Comparison of ENCODE assay signal across 9 mouse cellular contexts in the genomic region with DNA sequence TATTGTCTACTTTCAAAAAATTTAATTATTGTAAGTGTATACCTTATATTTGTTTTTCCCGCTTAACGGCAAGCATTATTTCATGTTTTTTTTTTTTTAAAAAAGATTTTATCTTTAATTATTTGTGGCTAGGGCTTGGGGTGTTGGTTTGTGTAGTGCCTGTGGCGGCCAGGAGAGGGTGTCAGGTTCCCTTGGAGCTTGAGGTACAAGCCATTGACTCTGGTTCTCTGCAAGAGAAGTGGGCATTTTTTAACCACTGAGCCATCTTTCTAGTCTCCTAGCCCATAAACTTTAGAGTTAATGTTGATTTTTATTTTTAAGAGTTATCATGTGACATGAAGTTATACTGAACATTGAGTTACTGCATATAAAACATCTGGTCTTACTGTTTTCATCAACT. TPM values are rescaled to one million over a fixed set of nuclear protein-coding genes. Genes with fewer than 3 reads are reported as not detected.
DNase-seq lines count a peak whose midpoint lies in the region; ATAC-seq and TF ChIP-seq lines count a peak whose summit lies in the region.
"Had no signal": no experiment of that assay in that cellular context is flagged by ENCODE, and none has a peak within 500 bp of the region (broad histone marks: within the 10 kb centered on the region; RNA-seq: fewer than 3 reads in every experiment).

No protein-coding gene starts in this region.

- peak; percentile 47 for DNase-seq in embryo, embryonic 10 days (ENCODE audit: low spot score)
- no peak for DNase-seq in embryo, embryonic 9.5 days (ENCODE audit: extremely low spot score)
- peak in 1 of 2 experiments; percentile 55 for DNase-seq in left cerebral cortex, adult 2 months (ENCODE audit: extremely low spot score in 1 of 2, low spot score in 2 of 2)
- no peak for DNase-seq in left cerebral cortex, adult 8-10 months (ENCODE audit: low spot score in 2 of 2)
- DNase-seq in retina, embryonic 14.5 days (ENCODE audit: low spot score) = peak; percentile 39
- no peak for DNase-seq in urinary bladder, adult 2 months (ENCODE audit: low spot score)

- intact Hi-C loops in left cerebral cortex, adult 2 months (cut with DNase I) = loop anchor here (5.0 kb wide), 1 partner anchor 1300 kb away; no protein-coding TSS in a partner anchor

- TF ChIP-seq CTCF in left cerebral cortex, adult 2 months (IDR thresholded peaks at IDR 0.05) = peak; percentile 75
- peak; percentile 59; the same call in 1 of the 2 replicates for TF ChIP-seq CTCF in cortical plate, adult 2 months (IDR thresholded peaks at IDR 0.05; ENCODE audit: extremely low read depth, insufficient read depth, low read length)

- H3K4me3 ChIP-seq in left cerebral cortex, adult 2 months = no peak overlapping the region
- no peak overlapping the region for H3K4me3 ChIP-seq in cortical plate, adult 2 months (ENCODE audit: insufficient read depth, low read length)
- H3K4me3 ChIP-seq: lung, embryonic 15.5 days had no signal

- no peaks in the 10 kb centered on the region; the same call in 1 of the 2 replicates for H3K4me1 ChIP-seq in cortical plate, adult 2 months (ENCODE audit: control insufficient read depth, insufficient read depth, low read length)
- H3K4me1 ChIP-seq: lung, embryonic 15.5 days had no signal

- ATAC-seq in CD4-positive, CD25-positive, alpha-beta regulatory T cell, adult 4 months = peak; percentile 90

- no peak overlapping the region for H3K27ac ChIP-seq in left cerebral cortex, adult 2 months
- H3K27ac ChIP-seq in cortical plate, adult 2 months (ENCODE audit: insufficient read depth, low read length) = no peak overlapping the region
- H3K27ac ChIP-seq: lung, embryonic 15.5 days had no signal

- TF ChIP-seq POLR2A in cortical plate, adult 2 months (IDR thresholded peaks at IDR 0.05; ENCODE audit: extremely low read depth, insufficient read depth, low read length) = no peak

RNA-seq across cellular contexts. Expression of a gene that starts 18.5 kb away (rescaled TPM):
- total RNA-seq in left cerebral cortex, adult 2 months (2021) = not detected
- under 1 TPM; 0.18 to 0.37 (median 0.29) TPM for total RNA-seq in left cerebral cortex, adult 8-10 months (2022)
- polyA plus RNA-seq in CD4-positive, CD25-positive, alpha-beta regulatory T cell, adult 4 months (2017; shearing (Covaris generic)) = 100 to 1,000 TPM in 1 of 2 experiments, 10 to 100 TPM in 1; 63.9 to 126 TPM
- polyA plus RNA-seq in cortical plate, adult 2 months (2012; rRNA removed) = 0.21 and 0.25 TPM in 2 replicates
- 0.50 and 0.58 TPM in 2 replicates for polyA plus RNA-seq in urinary bladder, adult 2 months (2012; rRNA removed)

RNA-seq across cellular contexts. Expression of a gene that starts 24.3 kb away (rescaled TPM):
- 10 to 100 TPM; 10.3 to 10.7 TPM for total RNA-seq in left cerebral cortex, adult 2 months (2021)
- total RNA-seq in left cerebral cortex, adult 8-10 months (2022) = 1 to 10 TPM; 8.4 to 9.4 (median 9.2) TPM
- polyA plus RNA-seq in CD4-positive, CD25-positive, alpha-beta regulatory T cell, adult 4 months (2017; shearing (Covaris generic)) = 10 to 100 TPM; 17.1 to 21.5 TPM
- polyA plus RNA-seq in cortical plate, adult 2 months (2012; rRNA removed) = 4.5 and 4.7 TPM in 2 replicates
- 3.7 and 4.6 TPM in 2 replicates for polyA plus RNA-seq in urinary bladder, adult 2 months (2012; rRNA removed)

RNA-seq across cellular contexts. Expression of a gene that starts 53.0 kb away (rescaled TPM):
- total RNA-seq in left cerebral cortex, adult 2 months (2021) = 100 to 1,000 TPM; 118 to 126 TPM
- 100 to 1,000 TPM; 107 to 111 (median 108) TPM for total RNA-seq in left cerebral cortex, adult 8-10 months (2022)
- polyA plus RNA-seq in CD4-positive, CD25-positive, alpha-beta regulatory T cell, adult 4 months (2017; shearing (Covaris generic)) = 1 to 10 TPM; 2.3 to 5.8 TPM
- 90.0 and 103 TPM in 2 replicates for polyA plus RNA-seq in cortical plate, adult 2 months (2012; rRNA removed)
- polyA plus RNA-seq in urinary bladder, adult 2 months (2012; rRNA removed) = 69.6 and 83.9 TPM in 2 replicates

Comparison
In these comparisons a context has a peak if more than half of its experiments do, and no peak if none do; other contexts are left out.
1. DNase-seq: peak in embryo, embryonic 10 days (single experiment) and retina, embryonic 14.5 days (single experiment); none in embryo, embryonic 9.5 days (single experiment), left cerebral cortex, adult 8-10 months (0 of 2) and urinary bladder, adult 2 months (single experiment).
2. RNA of a gene that starts 18.5 kb away (polyA plus RNA-seq): 63.9 to 126 TPM in CD4-positive, CD25-positive, alpha-beta regulatory T cell, adult 4 months; 0.50 to 0.58 TPM in urinary bladder, adult 2 months and 0.21 to 0.25 TPM in cortical plate, adult 2 months; every median in the first group is over 10 times any median in the second.
3. RNA of a gene that starts 53.0 kb away (polyA plus RNA-seq): 90.0 to 103 TPM in cortical plate, adult 2 months and 69.6 to 83.9 TPM in urinary bladder, adult 2 months; 2.3 to 5.8 TPM in CD4-positive, CD25-positive, alpha-beta regulatory T cell, adult 4 months; every median in the first group is over 10 times any median in the second.